Mouse (Mus musculus) natural killer cell, adult 2 months (primary cell): ENCODE measurements around the gene Sergef.

ENCODE experiments used
- DNase-seq, 2 experiments: peaks; one replicate each; pipeline ENCODE4 v3.0.0; 2022; ENCODE audit warnings: low spot score in 2 of 2

Gene Sergef

GRCm38 (mm10) chr7:46448922-46449645, 190.5 kb downstream of the Sergef start:
- no peak for DNase-seq

GRCm38 (mm10) chr7:46447473-46448165, 192.0 kb downstream of the Sergef start:
- DNase-seq: no peak

GRCm38 (mm10) chr7:46445896-46446295, 193.7 kb downstream of the Sergef start:
- no peak for DNase-seq

- no peak for DNase-seq
Observed at GRCm38 (mm10) chr7:46443163-46443562, 196.4 kb downstream of the Sergef start.

GRCm38 (mm10) chr7:46438537-46439141, 201.0 kb downstream of the Sergef start:
- DNase-seq: no peak

- DNase-seq: no peak
Observed at GRCm38 (mm10) chr7:46435833-46436232, 203.8 kb downstream of the Sergef start.

GRCm38 (mm10) chr7:46433874-46434273, 205.7 kb downstream of the Sergef start:
- no peak for DNase-seq

GRCm38 (mm10) chr7:46425012-46425411, 214.6 kb downstream of the Sergef start:
- DNase-seq: no peak

GRCm38 (mm10) chr7:46423951-46424350, 215.7 kb downstream of the Sergef start:
- DNase-seq: no peak

- peak; percentile 34 to 71 for DNase-seq
Observed at GRCm38 (mm10) chr7:46422764-46423412, 216.7 kb downstream of the Sergef start.

- no peak for DNase-seq
Observed at GRCm38 (mm10) chr7:46422052-46422763, 217.4 kb downstream of the Sergef start.

GRCm38 (mm10) chr7:46421535-46421934, 218.1 kb downstream of the Sergef start:
- no peak for DNase-seq

GRCm38 (mm10) chr7:46418102-46418622, 221.4 kb downstream of the Sergef start:
- DNase-seq: no peak

- DNase-seq: no peak
Observed at GRCm38 (mm10) chr7:46417467-46417866, 222.1 kb downstream of the Sergef start.

GRCm38 (mm10) chr7:46415818-46416425, 223.7 kb downstream of the Sergef start:
- no peak for DNase-seq

- DNase-seq: no peak
Observed at GRCm38 (mm10) chr7:46413959-46414725, 225.5 kb downstream of the Sergef start.

- DNase-seq: no peak
Observed at GRCm38 (mm10) chr7:46412823-46413222, 226.8 kb downstream of the Sergef start.

GRCm38 (mm10) chr7:46410727-46411126, 228.9 kb downstream of the Sergef start:
- no peak for DNase-seq

GRCm38 (mm10) chr7:46409204-46409789, 230.3 kb downstream of the Sergef start:
- DNase-seq: peak in 1 of 2 experiments; percentile 63

GRCm38 (mm10) chr7:46408606-46409005, 231.0 kb downstream of the Sergef start:
- DNase-seq: no peak
